Mouse (Mus musculus): Measurements from ENCODE around the gene Rabif. TPM values are rescaled to one million over a fixed set of nuclear protein-coding genes. Genes with fewer than 3 reads are reported as not detected.
A peak's percentile ranks its signal among the peaks of the same experiment; 100 is the strongest.

Rabif gene
- polyA plus RNA-seq, 1 experiment from 2014 or later = 19.8 TPM

DNA sequence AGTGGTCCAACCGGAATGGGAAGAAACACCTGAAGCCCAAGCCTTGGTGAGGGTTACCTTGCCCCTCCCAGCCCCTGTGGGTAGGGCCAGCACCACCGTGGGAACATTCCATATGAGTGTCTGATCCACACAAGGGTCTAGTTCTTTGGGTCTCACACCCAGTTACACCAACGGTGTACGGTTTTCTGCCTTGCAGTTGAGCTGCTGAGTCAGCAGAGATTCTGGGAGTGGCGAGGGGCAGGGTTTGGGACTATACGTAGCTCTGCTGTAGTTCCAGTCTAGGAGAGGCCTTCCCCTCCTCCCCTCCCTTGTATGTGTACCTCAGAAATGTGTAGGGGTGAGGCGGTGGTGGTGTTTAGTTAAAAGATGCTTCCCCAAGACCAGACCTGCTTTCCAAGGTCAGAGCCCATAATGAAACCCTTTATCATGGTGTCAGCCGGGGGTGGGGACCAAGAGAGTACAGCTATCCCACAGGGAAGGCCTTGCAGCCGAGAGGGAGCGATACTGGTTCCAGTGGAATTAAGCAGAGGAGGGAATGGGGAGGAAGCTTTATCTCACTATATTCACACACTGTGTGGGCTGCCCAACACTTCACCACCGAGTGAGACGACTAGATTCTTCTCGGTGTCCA is 60.9 kb downstream of the Rabif start:
- H3K9me3 ChIP-seq (replicated peaks) = no peaks in the 10 kb centered on the region
- H3K27ac ChIP-seq = peak overlapping the region; percentile 3; the same call in 1 of the 2 replicates
- H3K27me3 ChIP-seq = no peaks in the 10 kb centered on the region
- no peaks in the 10 kb centered on the region for H3K36me3 ChIP-seq
- no peak for ATAC-seq (ENCODE audit: low read depth)
- H3K9ac ChIP-seq = peak overlapping the region; percentile 72; the same call in 1 of the 2 replicates
- H3K4me2 ChIP-seq = peak overlapping the region; percentile 96
- WGBS (ENCODE audit: insufficient replicate concordance) = 29% methylated on average over 13 of the region's 13 CpGs
- H3K4me3 ChIP-seq (replicated peaks) = peak overlapping the region; percentile 74
- peaks cover 37% of the 10 kb centered on the region for H3K4me1 ChIP-seq (replicated peaks)
- DNase-seq = peak; percentile 22

DNA sequence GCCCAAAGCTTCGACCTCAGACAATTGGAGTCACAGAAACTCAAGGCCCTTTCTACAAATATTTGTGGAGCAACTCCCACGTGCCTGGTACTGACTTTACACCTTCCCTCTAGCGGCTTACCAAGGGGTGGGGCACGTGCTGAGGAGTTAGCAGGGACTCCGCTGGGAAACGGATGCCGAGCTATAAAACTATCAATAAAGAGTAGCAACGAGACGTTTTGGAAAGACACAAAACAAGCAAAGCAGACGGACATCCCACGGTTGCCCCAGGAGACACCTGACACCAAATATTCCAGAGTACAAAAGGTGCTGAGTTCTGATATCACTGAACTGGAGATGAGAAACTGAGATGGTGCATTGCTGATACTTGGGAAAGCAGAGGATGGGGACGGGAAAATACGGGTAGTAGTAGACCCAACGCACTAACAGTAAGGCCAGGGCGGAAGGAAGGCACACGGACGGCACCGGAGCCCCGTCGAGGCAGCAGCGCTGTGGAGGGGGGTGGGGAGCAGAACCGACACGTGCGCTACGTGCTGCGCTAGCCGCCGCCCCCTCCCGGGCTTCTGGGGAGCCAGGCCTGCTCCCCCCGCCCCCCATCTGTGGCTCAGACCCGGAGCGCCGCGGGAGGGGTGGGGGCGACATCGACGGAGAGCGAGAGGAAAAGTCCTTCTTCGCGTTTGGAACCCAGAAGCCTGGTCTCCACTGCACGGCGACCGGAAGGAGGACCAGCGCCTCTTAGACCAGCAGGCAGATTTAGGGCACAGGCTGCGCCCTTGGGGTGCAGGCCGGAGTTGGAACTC is 61.6 kb downstream of the Rabif start:
- peak overlapping the region; percentile 96 for H3K4me2 ChIP-seq
- peak overlapping the region; percentile 72 for H3K9ac ChIP-seq
- DNase-seq (peak; percentile 48), ATAC-seq (ENCODE audit: low read depth) (peak; percentile 7; the same call in 1 of the 2 replicates)
- peak overlapping the region; percentile 53 for H3K27ac ChIP-seq
- H3K9me3 ChIP-seq (replicated peaks) = no peaks in the 10 kb centered on the region
- peaks cover 37% of the 10 kb centered on the region for H3K4me1 ChIP-seq (replicated peaks)
- peak overlapping the region; percentile 74 for H3K4me3 ChIP-seq (replicated peaks)
- no peaks in the 10 kb centered on the region for H3K36me3 ChIP-seq
- WGBS (ENCODE audit: insufficient replicate concordance) = 2% methylated on average over 46 of the region's 46 CpGs
- H3K27me3 ChIP-seq = no peaks in the 10 kb centered on the region

DNA sequence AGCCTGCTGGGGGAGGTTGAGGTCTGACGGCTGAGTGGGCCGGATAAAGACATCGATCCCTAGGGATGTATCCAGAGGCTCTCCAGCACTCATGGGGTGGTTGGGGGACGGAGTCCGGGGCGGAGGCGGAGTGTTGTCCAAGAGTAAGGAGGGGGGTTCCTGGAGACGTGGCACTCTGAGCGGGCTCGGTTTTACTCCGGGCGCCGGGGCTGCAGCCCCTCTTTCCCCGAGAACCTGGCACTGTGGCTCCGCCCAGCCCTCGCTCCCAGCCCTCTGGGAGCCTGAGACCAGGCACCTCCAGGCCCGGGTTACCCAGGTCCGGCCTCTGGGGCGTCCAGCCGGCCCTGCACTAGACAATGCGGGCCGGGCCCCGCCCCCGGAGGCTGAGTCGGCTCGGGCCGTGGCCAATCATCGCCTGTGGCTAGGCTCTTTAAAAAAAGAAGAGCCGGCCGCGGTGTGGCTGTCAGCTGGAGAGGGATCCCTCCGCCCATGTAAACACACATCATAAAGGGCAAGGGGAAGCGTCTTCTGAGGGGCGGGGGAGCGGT is 62.3 kb downstream of the Rabif start:
- ATAC-seq (ENCODE audit: low read depth) (peak; percentile 93), DNase-seq (peak; percentile 88)
- WGBS (ENCODE audit: insufficient replicate concordance) = under 1% methylated on average over 35 of the region's 35 CpGs
- H3K27me3 ChIP-seq = no peaks in the 10 kb centered on the region
- no peaks in the 10 kb centered on the region for H3K36me3 ChIP-seq
- H3K4me2 ChIP-seq = peak overlapping the region; percentile 96
- peak overlapping the region; percentile 53 for H3K27ac ChIP-seq
- no peaks in the 10 kb centered on the region for H3K9me3 ChIP-seq (replicated peaks)
- H3K4me1 ChIP-seq (replicated peaks) = peaks cover 44% of the 10 kb centered on the region
- peak overlapping the region; percentile 74 for H3K4me3 ChIP-seq (replicated peaks)
- peak overlapping the region; percentile 72 for H3K9ac ChIP-seq

Other genes with a start within 250 kb of the Rabif start
- gene Myog, start 204.7 kb upstream of the Rabif start, polyA plus RNA-seq (2015; fragmentation: Nextera tagmentation; extraction: Ambion mirVana) = 2.7 and 4.1 TPM in 2 replicates
- gene Ppfia4, start 161.7 kb upstream of the Rabif start, polyA plus RNA-seq (2015; fragmentation: Nextera tagmentation; extraction: Ambion mirVana) = 1.1 and 1.2 TPM in 2 replicates
- gene Tmem183a, start 132.7 kb upstream of the Rabif start, polyA plus RNA-seq (2015; fragmentation: Nextera tagmentation; extraction: Ambion mirVana) = 58.8 and 67.9 TPM in 2 replicates
- not detected in 2 replicates for gene 4933406M09Rik, start 108.7 kb upstream of the Rabif start, polyA plus RNA-seq (2015; fragmentation: Nextera tagmentation; extraction: Ambion mirVana)
- 20.4 TPM in 2 replicates for gene Cyb5r1, start 89.1 kb upstream of the Rabif start, polyA plus RNA-seq (2015; fragmentation: Nextera tagmentation; extraction: Ambion mirVana)
- gene Adipor1, start 79.3 kb upstream of the Rabif start, polyA plus RNA-seq (2015; fragmentation: Nextera tagmentation; extraction: Ambion mirVana) = 130 and 138 TPM in 2 replicates
- 34.7 and 37.4 TPM in 2 replicates for gene Klhl12, start 39.1 kb upstream of the Rabif start, polyA plus RNA-seq (2015; fragmentation: Nextera tagmentation; extraction: Ambion mirVana)
- gene Mgat4e, start 55.0 kb downstream of the Rabif start, polyA plus RNA-seq (2015; fragmentation: Nextera tagmentation; extraction: Ambion mirVana) = not detected in 2 replicates
- 7.6 and 7.7 TPM in 2 replicates for gene Kdm5b, start 65.5 kb downstream of the Rabif start, polyA plus RNA-seq (2015; fragmentation: Nextera tagmentation; extraction: Ambion mirVana)
- gene Syt2, start 152.0 kb downstream of the Rabif start, polyA plus RNA-seq (2015; fragmentation: Nextera tagmentation; extraction: Ambion mirVana) = 0.08 TPM in 2 replicates

Measured in liver, embryonic 13.5 days (tissue).